Mouse (Mus musculus) heart, postnatal 36 days (tissue): Measurements from ENCODE around the gene Phox2a. TPM values are rescaled to one million over a fixed set of nuclear protein-coding genes. Genes with fewer than 3 reads are reported as not detected.

Experiments
- DNase-seq, 2 experiments: peaks; one replicate each; pipeline ENCODE4 v3.0.0; 2021 to 2022
- intact Hi-C: fragments of 180-260 bp; cut with DNase I; formaldehyde crosslinking; loops from one replicate; pipeline ENCODE4 v1.15.1; 2025
- total RNA-seq, 2 experiments: library from RNA; stranded (reverse); gene quantifications; 2 replicates each; pipeline ENCODE4 v1.2.3; 2021

The Phox2a gene
- total RNA-seq = under 1 TPM; 0.33 to 0.36 TPM

DNA sequence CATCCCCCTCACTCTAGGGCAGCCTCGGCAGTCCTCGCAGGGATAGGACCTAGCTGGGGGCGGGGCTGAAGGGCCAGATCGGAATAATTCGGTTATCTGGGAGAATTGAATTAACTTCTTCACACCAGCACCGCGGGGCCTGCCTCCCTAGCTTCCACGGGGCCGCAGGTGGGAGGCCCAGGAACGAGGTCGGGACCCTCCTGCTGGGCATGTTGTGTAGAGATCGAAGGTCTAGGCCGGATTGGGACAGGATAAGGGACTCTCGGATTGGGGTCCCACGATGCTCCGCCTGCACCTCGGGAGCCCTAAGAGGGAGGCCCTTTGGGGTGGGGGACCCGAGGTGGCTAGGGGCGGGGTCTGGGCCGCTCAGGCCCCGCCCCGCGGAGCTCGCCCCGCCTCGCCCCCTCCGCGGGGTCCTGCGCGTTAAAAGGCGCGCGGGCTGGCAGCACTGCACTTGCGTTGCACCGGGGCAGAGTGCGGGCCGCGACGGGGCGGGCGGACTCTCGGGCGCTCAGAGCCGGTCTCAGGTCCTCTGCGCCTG is at the start of gene Phox2a:
TSS of gene Phox2a (plus strand) at position 453 of the 541 bp plus-strand sequence.
- no peak for DNase-seq
- intact Hi-C loops = no loop called here

DNA sequence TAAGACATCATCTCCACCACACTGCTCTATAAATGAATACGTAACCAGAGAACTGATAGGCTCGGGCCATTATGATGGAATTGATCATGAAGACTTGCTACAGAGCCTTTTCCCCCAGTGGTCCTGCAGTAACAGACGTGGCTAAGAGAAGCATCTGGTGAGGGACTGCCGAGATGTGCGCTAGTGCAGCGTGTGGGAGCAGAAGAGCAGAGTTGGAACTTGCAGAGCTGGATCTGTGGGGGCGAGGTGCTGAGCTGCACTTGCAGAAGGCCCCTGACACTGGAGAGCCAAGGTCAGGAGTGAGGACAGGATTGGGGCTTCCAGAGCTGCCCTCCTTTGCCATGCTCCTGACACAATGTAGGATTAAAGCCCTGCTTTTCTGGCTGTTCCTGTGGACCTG is 48.1 kb upstream of the Phox2a start:
- intact Hi-C loops = no loop called here
- DNase-seq = no peak

DNA sequence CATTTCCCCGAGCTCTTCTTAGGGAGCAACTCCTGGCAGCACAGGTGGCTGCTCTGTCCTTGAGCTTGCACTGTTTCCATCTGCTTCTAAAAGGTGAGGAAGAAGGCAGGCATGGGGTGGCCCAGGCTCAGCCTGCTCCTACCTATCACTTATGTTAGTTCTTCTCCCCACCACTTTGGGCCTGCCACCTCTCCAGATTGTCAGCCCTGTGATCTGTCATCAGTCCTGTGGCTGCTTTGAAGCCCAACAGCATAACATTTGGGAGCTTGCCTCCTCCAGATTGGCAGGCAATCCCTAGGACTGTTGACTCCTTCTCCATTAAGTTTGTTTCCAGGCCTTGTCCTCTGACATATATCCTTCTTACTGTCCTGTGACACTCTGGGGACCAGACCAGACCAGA is 46.5 kb upstream of the Phox2a start:
- intact Hi-C loops = no loop called here

GRCm38 (mm10) chr7:101772687-101773086 is 45.4 kb upstream of the Phox2a start:
- intact Hi-C loops = no loop called here
- DNase-seq = no peak

More for the DNA sequence above, 46.5 kb upstream of the Phox2a start:
- DNase-seq = peak in 1 of 2 experiments; percentile 6

DNA sequence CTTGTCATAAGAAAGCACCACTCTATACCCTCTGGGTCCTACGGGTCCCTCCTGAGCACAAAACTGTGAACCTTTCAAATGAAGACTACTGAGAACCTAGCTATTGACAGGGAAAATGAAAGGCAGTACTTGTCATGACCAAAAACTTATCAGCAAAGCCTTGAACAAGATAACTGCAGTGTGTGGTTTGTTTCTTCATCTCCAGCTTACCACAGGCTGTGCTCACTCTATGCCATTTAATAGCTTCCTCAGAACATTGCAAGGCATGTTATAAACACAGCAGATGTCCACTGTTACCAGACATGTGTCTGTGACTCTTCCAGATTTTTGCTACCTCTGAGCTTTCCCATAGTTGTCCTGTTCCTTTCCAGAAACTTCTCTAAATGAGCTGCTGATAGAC is 41.1 kb upstream of the Phox2a start:
- DNase-seq = no peak
- intact Hi-C loops = no loop called here

- no peak for DNase-seq
- intact Hi-C loops = loop anchor here (5.0 kb wide), 1 partner anchor 138 kb away; no protein-coding TSS in a partner anchor
These were observed 2.4 kb downstream of the Phox2a start for GRCm38 (mm10) chr7:101820295-101821030.

- intact Hi-C loops = loop anchor here (5.0 kb wide), 1 partner anchor 140 kb away; no protein-coding TSS in a partner anchor
These were observed 3.7 kb downstream of the Phox2a start for GRCm38 (mm10) chr7:101821571-101822501.

DNA sequence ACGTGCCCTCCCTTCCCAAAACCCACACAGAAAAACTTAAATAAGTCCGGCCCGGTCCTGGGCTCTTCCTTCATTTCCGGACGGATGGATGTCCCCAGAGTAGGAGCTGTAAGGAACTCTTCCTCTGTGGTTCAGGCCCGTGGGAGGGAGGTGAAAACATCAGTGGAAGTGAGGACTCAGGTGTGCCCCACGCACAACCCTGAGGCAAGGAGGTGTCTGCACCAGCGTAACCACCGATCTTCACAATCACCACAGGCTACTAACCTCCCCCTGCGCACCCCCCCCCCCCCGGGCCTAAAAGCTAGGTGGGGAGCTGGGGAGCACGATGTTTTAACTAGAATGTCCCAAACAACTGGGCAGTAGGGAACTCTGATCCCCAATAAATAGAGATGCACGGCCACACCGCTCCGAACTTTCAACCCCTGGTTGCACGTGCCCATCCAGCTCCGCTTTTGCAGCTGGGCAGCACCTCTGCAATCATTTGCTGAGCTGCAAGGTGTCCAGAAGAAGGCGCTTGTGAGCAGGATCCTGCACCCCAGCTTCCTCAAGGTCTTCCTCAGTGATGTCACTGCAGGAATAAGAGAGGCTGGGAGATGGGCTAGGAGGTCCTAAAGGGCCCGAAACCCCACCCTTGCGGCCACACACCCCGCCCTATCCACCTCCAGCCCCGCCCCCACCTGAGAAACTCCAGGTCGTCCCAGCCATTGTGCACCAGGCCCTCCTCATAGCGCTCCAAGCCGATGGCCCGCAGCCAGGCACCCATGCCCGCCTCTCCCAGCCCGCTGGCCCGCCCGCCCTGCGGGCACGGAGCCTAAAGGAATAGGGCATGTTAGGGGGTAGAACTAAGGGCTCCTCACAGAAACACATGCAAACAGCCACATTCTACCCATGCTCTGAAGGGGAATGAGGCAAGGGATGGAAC is 5.0 kb downstream of the Phox2a start:
- intact Hi-C loops = loop anchor here (1.0 to 5.0 kb wide), 2 partner anchors 12 to 141 kb away; no protein-coding TSS in a partner anchor
- no peak for DNase-seq

More at GRCm38 (mm10) chr7:101821571-101822501, 3.7 kb downstream of the Phox2a start:
- peak; percentile 58 to 74 for DNase-seq

- no peak for DNase-seq
- intact Hi-C loops = loop anchor here (1.0 to 5.0 kb wide), 2 partner anchors 11 to 142 kb away; no protein-coding TSS in a partner anchor
These were observed 5.9 kb downstream of the Phox2a start for GRCm38 (mm10) chr7:101823758-101824630.

DNA sequence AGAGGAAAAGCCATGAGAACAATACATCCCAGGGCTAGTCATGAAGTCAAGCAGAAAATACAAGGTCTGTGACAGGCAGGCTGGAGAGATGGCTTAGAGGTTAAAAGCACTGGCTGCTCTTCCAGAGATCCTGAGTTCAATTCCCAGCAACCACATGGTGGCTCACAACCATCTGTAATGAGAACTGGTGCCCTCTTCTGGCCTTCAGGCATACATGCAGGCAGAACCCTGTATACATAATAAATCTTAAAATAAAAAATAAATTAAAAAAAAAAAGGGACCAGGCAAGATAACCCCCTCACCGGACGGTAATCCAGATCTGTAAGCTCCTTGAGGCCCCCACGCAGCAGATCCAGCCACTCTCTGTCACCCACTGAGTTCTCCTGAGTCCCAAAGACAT is 12.3 kb downstream of the Phox2a start:
- no peak for DNase-seq
- intact Hi-C loops = no loop called here

- intact Hi-C loops = no loop called here
- no peak for DNase-seq
These were observed 13.3 kb downstream of the Phox2a start for GRCm38 (mm10) chr7:101831437-101831836.

GRCm38 (mm10) chr7:101832372-101832771 is 14.3 kb downstream of the Phox2a start:
- intact Hi-C loops = no loop called here
- DNase-seq = no peak

DNA sequence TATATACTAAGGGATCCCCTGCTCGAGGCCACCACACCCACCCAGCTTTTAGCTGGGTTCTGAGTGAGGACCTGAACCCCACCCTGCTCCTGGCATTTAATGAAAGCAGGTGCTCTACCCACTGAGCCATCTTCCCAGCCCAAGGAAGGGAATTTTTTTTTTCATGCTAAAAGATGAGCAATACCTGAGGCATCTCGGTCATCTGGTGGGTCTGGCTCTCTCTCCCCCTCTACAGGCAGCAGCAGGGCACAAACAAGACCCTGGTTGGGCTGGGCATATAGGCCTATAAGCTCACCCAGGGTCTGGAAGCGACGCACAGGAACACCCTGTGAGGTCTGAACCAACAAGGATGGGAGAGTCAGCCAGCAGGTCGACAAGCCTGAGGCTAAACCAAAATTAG is 15.2 kb downstream of the Phox2a start:
- DNase-seq = no peak
- intact Hi-C loops = no loop called here

- no peak for DNase-seq
- intact Hi-C loops = no loop called here
These were observed 15.9 kb downstream of the Phox2a start for GRCm38 (mm10) chr7:101833916-101834584.

GRCm38 (mm10) chr7:101834903-101835302 is 16.8 kb downstream of the Phox2a start:
- intact Hi-C loops = loop anchor here (1.0 to 5.0 kb wide), 2 partner anchors 12 to 158 kb away; no protein-coding TSS in a partner anchor

DNA sequence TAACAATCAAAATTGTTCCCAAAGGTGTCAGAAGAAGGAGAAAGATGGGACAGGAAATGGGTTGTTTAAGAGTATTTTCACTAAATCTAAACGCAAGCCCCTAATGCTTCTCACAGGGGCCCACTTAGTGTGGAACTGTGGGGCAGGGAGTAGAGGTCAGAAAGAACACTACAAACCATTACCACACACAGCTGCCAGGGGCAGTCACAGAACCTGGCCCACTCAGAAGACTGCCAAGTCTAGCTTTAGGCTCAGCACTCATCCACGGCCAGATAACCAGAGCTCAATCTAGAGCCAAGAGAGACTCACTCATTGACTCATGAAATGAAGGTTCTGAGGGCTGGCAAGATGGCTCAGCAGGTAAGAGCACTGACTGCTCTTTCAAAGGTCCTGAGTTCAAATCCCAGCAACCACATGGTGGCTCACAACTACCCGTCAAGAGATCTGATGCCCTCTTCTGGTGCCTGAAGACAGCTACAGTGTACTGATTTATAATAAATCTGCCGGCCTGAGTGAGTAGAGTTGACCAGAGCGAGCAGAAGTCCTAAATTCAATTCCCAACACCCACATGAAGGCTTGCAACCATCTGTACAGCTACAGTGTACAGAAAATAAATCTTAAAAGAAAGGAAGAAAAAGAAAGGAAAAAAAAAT is 17.5 kb downstream of the Phox2a start:
- no peak for DNase-seq
- intact Hi-C loops = loop anchor here (1.0 to 5.0 kb wide), 2 partner anchors 12 to 158 kb away; no protein-coding TSS in a partner anchor

More at GRCm38 (mm10) chr7:101834903-101835302, 16.8 kb downstream of the Phox2a start:
- DNase-seq = no peak
